Mouse (Mus musculus) cerebellum, adult 9-11 months (tissue): ENCODE results near the gene Ppp1r15a.
"Not testable (repeated sequence)": the region's sequence is repeated elsewhere in the genome, so short reads cannot be mapped to it uniquely, and the experiment has no call there.

ENCODE experiments used
- DNase-seq: peaks from one replicate; pipeline ENCODE4 v3.0.0; 2022

Ppp1r15a gene

DNA sequence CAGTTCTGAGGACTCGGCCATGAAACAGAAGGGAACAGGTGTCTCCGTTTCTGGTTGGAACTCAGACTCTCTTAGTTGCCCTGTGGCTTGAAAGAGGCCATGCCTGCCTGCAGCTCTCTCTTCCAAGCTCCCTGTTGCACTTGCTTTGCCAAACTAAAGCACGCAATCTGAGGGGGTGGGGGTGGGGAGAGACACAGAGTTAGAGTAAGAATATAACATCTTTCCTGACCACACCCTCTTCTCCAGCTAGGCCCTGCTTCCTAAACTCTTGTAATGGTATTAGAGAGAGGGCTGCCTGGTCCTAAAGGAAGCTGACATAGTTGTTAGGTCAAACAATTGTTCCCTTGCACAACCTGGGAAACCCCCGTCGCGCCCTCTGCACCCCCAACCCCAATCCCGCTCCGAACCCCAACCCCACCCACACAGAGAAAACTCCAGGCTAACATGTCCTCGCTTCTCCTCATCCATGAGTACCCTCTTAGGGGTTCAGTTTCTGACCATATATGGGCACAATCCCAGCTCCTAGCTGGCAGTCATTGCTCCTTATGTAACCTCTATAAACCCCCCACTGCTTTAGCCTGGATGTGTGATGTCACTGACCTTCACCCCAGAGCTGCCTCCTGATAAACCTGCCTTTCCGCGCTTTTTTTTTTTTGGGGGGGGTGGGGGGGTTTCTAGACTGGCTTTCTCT lies 24.9 kb upstream of the Ppp1r15a start:
- DNase-seq: no peak

DNA sequence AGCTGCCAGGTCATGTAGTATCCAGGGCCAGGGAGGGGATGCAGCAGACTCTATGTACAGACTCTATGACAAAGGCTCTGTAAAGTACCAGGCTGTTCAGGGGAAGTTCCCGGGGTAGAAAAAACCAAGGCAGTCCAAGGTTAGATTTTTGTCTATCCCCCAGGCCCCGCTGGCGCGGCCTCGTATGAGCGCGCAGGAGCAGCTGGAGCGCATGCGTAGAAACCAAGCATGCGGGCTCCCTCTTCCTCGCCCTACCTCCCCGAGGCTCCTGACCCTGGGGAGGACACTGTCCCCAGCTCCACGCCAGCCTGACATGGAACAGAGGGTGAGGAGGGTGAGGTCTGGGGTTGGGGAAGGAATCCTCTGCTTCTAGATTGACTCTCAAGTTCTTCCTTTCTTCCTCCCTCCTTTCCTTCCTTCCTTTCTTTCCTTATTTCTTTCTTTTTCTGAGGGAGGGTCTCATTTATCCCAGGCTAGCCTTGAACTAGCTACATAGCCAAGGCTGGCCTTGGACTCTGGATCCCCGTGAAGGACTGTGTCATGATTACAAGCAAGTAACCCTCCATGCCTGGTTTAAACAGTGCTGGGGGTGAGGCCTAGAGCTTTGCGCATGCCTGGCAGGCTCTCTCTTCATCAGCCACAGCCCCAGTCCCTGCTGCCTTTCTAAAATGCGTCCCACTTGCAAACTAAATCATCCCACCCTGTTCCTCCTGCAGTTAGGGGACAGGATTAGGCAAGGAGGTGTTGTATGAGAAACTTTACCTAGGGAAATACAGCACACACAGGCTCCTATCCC lies 23.8 kb upstream of the Ppp1r15a start:
- no peak for DNase-seq

- DNase-seq: no peak
These were observed 18.5 kb upstream of the Ppp1r15a start for GRCm38 (mm10) chr7:45544525-45544924.

GRCm38 (mm10) chr7:45540213-45540612 lies 14.1 kb upstream of the Ppp1r15a start:
- DNase-seq: no peak

- peak; percentile 62 for DNase-seq
These were observed 13.0 kb upstream of the Ppp1r15a start for GRCm38 (mm10) chr7:45539095-45539494.

- peak; percentile 80 for DNase-seq
These were observed 12.3 kb upstream of the Ppp1r15a start for GRCm38 (mm10) chr7:45538163-45539041.

DNA sequence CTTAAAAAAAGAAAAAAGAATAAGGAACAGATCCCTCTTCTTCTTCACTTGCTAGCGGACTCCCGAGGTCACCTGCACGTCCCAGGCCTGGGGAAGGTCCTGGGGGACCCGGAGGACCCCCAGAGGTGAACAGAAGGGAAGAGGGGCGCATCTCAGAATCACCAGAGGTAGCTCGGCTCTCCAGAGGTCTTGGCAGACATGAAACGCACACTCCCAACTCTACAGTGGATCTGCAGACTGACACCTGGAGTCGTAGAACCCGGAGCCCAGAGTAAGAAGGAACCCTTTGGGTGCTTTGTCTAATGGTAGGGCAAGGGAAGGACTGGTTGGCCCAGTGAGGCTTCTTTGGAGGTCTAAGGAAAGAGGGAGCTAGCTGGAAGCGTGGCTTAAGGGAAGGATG lies 11.5 kb upstream of the Ppp1r15a start:
- DNase-seq: peak; percentile 54

GRCm38 (mm10) chr7:45535676-45536075 lies 9.6 kb upstream of the Ppp1r15a start:
- DNase-seq: no peak

DNA sequence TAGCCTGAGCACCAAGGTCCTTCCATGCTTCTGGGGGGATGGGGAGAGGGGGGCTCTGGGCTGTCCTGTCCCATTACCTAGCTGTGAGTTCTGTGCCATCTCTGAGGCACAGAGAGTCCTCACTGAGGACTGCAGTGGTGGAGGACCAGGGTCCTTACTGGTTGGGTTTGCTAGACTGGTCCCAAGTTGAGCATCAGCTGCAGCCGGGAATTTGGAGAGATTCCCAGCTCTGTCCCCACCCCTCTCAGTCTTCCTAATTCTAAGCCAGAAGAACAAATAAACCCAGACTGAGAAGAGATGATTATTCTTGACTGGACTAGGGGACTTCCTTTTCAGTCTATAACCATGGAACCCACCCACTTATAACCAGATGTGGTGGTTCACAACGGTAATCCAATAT lies 4.6 kb upstream of the Ppp1r15a start:
- DNase-seq: no peak

DNA sequence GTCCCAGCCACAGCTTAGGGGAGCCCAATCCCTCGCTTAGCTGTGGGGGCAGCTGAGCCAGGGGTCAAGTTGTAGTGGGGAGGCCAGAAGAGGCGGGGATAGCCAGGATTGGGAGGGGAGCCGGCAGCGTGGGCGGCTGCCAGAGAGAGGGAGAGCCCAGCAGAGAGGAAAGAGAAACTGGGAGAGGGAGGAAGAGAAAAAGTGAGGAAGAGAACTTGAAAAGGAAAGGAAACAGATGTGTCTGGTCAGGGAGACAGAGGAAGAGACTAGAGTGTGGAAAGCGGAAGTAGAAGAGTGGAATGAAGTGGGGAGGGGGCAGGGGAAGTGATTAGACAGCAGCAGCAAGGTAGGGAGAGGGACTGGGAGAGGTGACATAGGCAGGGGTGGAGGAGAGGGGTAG lies 3.4 kb upstream of the Ppp1r15a start:
- DNase-seq: peak; percentile 39

GRCm38 (mm10) chr7:45527169-45527568 lies 1.1 kb upstream of the Ppp1r15a start:
- DNase-seq: not testable (repeated sequence)

DNA sequence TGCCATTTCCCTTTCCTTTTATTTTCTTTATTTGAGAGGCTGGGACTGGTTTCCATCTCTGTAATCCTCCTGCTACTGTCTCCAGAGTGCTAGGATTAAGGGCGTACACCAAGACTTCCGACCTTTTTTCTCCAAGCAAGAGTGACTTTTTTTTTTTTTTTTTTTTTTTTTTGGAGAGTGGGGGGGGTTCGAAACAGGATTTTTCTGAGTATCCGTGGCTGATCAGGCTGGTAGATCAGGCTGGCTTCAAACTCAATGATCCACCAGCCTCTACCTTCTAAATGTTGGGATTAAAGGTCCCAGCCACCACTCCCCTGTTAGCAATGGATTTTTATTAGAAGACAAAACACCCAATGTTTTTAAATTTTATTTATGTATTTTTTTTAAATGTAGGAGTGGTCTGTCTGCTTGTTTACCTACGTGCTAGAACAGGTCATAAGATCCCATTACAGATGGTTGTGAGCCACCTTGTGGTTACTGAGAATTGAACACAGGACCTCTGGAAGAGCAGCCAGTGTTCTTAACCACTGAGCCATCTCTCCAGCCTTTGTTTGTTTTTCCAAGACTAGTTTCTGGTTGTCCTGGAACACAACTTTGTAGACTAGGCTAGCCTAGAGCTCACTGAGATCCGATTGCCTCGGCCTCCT lies 529 bp upstream of the Ppp1r15a start:
- DNase-seq: peak; percentile 60

DNA sequence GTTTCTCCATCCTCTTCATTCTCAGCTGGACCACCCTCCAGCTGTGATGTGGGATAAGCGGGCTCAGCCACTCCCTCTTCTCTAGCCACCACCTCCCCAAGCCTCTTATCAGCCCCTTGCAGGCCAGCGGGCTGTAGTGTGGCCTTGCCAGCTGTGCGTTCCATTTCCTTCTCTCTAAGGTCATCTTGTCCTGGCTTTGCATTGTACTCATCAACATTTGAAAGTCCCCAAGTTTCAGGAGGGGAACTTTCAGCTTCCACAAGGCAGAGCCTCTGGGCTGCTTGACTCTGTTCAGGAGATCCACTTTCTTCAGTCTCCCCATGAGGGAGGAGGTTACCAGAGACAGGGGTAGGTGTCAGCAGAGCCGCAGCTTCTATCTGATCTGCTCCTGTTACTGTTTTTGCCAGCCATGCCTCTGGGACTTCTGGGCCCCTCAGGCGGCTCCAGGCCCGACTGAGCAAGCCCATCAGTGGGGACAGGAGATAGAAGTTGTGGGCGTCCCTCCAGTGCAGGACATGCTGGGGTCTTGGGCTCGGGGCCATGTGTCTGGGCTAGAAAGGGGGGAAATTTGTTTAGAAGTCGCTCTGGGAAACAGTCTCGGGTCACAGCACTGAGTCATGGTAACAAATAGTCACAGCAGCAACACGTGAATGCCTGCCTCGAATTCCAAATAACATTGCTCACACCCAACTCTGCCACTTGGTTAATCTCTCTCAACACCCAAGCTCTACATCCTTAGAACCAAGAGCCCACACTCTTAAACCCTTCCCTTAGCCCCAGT lies 1.0 kb downstream of the Ppp1r15a start:
- peak; percentile 69 for DNase-seq

- DNase-seq: no peak
These were observed 2.3 kb downstream of the Ppp1r15a start for GRCm38 (mm10) chr7:45523678-45524170.

- DNase-seq: peak; percentile 61
These were observed 3.0 kb downstream of the Ppp1r15a start for GRCm38 (mm10) chr7:45522957-45523676.

DNA sequence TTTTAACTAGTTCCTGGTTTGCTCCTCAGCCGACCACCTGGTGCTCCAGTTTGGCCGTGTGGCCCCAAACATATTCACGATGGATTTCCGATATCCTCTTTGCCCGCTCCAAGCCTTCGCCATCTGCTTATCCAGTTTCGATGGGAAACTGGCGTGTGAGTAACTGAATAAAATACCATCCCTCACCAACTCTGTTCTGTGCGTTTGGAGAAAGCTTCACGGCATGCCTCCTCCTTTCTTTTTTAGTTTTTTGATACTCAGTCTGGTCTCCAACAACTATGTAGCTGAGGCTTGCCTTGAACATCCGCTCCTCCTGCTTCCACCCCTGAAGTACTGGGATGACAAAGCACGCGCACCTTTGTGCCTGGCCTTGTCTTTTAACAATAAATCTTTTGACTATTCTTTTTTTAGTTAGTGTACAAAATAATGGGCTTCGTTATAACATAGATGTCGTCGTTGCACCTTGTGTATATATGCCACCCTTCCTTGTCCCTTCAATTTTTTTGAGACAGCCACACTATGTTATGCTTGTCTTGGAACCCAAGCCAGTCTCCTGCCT lies 3.8 kb downstream of the Ppp1r15a start:
- no peak for DNase-seq

DNA sequence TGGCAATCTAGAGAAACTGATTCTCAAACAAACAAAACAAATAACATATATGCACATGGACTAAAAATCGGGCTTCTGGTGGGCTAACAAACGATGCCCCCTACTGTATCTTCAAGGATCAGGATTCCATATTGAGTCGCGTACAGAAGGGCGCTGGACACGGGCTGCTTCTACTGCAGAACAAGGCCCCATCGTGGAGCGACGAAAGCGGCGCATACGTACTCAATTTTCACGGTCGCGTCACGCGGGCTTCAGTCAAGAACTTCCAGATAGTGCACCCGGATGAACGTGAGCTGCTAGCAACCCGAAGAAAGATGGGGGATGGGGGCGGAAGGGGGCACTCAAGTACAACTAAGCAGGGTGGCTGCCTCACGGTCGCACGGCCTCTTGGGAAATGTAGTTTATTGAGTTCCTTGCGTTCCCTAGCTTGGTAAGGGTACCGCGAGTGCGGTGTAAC lies 4.3 kb downstream of the Ppp1r15a start:
- DNase-seq: peak; percentile 88

GRCm38 (mm10) chr7:45520605-45521004 lies 5.5 kb downstream of the Ppp1r15a start:
- DNase-seq: peak; percentile 59

DNA sequence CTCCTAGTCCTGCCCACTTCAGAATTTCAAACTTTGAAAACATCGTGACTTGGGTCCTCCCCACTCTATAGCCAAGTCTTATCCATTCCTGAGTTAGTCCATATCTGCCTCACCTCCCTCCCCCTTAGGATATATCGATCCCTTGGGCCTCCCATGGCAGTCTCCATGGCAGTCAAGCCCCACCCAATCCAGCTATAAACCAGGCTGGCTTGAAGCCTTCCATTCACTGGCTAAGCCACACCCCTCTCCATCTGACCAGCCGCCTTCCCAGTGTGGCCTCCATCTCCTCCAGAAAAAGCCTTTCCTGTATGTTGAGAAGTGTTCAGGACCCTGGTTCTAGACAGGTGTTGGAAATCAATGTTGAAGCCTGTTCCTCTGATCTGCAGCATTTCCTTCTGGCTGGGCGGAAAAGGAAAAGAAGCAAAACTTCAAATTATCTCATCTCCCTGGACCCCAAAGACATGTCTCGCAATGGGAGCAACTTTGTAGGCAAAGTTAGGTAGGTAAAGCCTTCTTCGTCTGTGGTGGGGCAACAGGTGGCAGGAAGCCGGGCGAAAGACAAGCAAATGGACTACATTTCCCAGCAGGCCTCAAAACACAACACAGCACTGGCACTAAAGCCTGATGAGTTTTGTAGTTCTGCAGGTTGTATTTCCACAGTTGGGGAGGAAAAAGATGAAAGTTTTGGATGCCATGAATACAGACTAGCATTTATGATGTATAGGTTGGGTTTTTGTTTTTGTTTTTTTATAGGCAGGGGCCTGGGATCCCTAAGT lies 6.5 kb downstream of the Ppp1r15a start:
- no peak for DNase-seq

DNA sequence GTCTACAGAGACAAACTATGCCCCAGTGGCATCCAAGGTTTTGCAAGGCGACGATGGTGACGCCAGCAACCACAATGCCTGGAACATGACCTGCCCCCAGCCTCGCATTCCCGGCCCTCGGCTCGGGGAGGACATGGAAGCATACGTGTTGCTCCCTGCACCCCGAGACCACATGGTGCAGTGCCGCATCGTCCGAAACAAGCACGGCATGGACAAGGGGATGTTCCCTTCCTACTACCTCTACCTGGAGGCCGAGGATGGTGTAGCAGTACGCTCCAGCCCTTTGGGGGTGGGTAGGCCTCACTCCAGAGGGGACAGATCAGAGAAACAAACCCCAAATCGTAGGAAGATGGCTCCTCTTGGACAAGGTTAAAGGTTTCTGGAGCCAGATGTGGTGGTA lies 7.5 kb downstream of the Ppp1r15a start:
- DNase-seq: no peak
